Mouse (Mus musculus) layer of hippocampus, postnatal 14 days (tissue): ENCODE measurements around the gene Emc9. TPM values are rescaled to one million over a fixed set of nuclear protein-coding genes. Genes with fewer than 3 reads are reported as not detected.
A peak's percentile ranks its signal among the peaks of the same experiment; 100 is the strongest.

Experiments
- DNase-seq, 2 experiments: peaks; one replicate each; pipeline ENCODE4 v3.0.0; 2021 to 2022; ENCODE audit warnings: low spot score in 2 of 2, mixed read lengths in 1 of 2
- long read RNA-seq, 2 experiments: library from polyadenylated mRNA; stranded (forward); transcript quantifications; one replicate each; pipeline ENCODE4 v2.0.0; 2021
- total RNA-seq, 2 experiments: library from RNA; stranded (reverse); gene quantifications; 2 replicates each; pipeline ENCODE4 v1.2.3; 2021

The Emc9 gene
- 10 to 100 TPM; 39.0 to 42.3 TPM for total RNA-seq
- long read RNA-seq, experiment 1, transcript Emc9-201 (5 exons, 855 nt) = major isoform, 18 of 20 reads
- long read RNA-seq, experiment 1, partial matches to known transcripts = 0 of 20 reads
- long read RNA-seq, experiment 1, other reads (novel, unspliced or antisense) = 1 of 20 reads
- long read RNA-seq, experiment 2, transcript Emc9-201 (5 exons, 855 nt) = major isoform, 41 of 47 reads
- long read RNA-seq, experiment 2, partial matches to known transcripts = 2 of 47 reads
- long read RNA-seq, experiment 2, other reads (novel, unspliced or antisense) = 2 of 47 reads

DNA sequence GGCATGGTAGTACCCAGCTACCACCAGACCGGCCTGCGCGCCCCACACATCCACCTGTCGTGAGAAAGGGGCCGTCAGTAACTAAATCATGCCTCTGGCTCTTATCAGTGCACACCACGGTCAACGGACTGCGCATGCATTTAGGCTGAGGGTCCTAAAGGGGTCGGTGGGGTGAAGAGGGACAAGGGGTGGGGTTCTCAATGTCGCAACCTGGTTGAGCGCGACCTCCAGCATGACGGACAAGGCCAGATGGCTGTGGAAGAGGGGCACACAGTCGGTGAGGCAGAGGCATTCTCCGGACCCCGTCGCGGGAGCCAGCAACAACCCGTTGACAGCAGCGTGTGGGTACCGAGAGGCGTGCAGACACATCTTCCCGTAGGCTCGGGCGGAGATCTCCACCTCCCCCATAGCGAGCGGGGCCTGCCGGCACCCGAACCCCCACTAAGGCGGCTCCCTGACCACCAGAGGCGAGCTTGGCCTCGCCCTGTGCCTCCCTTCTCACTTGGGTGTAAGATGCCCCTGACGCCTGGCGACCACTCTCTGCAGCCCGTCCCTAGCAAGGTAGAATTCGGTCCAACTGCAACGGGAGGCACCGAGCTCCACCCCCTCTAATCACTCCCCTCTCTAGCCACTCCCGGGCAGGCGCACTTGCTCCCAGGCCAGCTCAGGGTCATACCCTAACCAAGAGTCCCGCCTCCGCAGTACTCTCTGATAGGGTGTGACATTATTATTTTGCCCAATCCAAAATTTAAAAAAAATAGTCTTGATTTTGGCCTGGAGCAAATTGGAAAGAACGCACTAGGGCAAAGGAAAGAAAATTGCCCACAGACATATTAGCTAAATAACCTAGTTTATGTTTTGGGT is at the start of gene Emc9:
Gene Emc9 (minus strand): TSS at position 601 of the 864 bp plus-strand sequence.
- peak; percentile 47 to 51 for DNase-seq

DNA sequence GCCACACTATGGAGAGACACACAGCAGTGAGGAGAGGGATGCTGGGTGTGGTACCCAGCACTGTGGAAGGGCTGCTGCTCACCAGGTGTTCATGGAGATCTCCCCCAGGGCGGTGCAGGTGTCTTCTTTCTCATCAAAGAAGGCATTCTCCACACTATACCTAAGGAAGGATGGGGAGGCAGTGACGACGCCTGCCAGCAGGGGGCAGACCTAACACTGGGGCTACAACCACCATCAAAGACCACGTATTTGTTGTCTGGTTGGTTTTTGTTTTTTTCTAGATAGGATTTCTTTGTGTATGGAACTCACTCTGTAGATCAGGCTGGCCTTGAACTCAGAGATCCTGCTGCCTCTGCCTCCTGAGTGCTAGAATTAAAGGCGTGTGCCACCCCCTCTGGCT is 44.2 kb upstream of the Emc9 start:
- DNase-seq = no peak

DNA sequence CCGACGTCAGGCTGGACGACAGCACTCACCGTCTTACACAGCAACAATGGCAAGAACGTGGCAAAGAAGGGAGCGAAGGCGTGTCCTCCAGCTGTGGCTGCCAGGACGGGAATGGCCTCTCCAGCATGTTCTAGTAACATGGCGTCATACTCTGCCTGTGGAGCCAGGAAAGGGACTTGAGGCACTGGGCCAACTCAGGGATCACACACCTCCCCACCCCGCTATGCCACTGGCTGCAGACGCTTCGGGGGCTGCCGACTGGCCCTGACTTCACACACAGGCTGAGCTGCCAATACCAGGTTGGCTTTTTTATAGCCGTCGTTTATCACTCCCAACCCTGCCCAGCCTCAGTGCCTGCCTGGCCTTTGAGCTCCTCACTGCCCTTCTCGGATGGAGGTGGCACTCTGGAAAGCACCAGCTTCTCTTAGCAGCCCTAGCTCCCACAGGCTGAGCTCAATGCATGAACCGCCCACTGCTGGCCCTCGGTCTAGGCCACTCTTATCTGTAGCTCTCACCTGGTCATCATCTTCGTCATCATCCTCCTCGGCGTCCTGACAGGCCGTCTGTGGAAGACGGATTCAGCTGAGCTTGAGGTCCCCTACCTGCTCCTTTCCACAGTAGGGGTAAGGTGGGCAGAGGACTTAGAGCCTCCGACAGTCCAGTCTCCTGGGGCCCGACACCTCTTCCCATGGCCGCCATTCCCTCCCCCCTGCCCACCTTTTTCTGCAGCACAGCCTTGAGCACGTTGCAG is 43.1 kb upstream of the Emc9 start:
- DNase-seq = no peak

DNA sequence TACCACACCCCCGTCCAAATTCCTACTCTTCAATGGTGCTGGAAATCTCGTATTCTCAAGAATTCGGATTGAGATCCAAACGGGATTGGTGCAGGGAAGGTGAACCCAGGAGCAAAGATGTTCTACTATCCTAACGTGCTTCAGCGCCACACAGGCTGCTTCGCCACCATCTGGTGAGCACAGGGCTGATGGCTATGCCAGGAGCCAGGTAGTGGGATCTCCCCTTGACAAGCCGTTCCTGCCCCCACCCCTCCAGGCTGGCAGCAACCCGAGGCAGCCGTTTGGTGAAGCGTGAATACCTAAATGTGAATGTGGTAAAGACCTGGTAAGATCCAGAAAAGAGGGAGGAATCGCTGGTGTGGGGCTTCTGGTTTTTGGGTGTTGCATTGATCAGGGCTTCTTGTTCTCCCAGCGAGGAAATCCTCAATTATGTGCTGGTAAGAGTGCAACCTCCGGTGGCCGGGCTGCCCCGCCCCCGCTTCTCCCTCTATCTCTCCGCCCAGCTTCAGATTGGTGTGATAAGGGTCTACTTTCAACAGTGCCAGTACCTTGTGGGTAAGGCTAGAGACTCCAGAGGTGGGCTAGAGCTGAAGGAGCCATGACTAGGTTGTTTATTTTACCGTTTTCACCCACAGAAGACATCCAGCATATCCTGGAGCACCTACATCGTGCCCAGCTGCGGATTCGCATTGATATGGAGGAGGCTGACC is 33.5 kb upstream of the Emc9 start:
- no peak for DNase-seq

DNA sequence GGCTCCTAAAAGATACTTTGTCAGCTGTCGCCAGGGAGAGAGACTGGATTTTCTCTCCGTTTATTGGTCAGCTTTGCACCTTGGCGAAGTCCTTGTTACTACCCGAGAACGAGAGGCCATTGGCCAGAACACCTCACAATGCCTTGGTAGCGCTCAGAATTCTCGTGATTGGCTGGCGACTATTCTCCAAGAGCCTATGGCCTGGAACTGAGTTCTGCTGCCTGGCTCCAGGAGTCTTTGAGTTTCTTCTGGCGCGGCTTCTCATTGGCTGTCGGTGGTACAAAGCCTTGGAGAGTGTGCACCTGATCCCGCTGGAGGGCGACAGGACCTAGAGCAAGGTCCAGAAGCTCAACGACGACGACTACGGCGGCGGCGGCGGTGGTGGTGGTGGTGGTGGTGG is 32.7 kb upstream of the Emc9 start, which contains the start of gene Rec8:
Gene Rec8 (plus strand): TSS at position 216 of the 400 bp plus-strand sequence.
- no peak for DNase-seq

DNA sequence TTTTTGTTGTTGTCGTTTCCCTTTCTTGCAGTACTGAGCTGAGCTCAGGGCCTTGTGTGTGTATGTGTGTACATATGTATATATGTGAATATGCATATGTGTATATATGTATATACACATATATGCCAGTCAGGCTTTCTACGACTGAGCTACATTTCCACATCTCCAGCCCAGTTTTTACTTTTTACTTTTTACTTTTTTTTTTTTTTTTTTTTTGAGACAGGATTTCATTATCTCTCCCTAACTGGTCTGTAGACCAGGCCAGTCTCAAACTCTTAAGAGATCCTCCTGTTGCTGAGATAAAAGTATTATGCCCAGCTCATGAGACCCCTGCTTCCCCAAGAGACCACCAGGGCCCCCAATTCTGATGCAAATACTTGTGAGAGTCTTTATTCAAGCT is 31.7 kb upstream of the Emc9 start:
- no peak for DNase-seq

DNA sequence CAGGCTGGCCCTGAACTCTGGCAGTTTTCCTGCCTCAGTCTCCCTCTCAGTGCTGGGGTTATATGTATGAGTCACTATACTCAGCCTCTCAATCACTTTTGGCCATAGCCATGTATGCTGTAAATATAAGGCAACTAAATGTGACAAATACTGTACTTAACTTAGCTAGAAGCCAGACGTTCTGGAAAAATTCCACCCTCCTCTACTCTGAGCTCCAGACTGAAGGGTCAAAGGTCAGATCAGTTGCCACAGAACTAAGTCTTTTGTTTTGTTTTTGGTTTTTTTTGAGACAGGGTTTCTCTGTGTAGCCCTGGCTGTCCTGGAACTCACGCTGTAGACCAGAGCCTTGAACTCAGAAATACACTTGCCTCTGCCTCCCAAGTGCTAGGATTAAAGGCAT is 30.8 kb upstream of the Emc9 start:
- no peak for DNase-seq

DNA sequence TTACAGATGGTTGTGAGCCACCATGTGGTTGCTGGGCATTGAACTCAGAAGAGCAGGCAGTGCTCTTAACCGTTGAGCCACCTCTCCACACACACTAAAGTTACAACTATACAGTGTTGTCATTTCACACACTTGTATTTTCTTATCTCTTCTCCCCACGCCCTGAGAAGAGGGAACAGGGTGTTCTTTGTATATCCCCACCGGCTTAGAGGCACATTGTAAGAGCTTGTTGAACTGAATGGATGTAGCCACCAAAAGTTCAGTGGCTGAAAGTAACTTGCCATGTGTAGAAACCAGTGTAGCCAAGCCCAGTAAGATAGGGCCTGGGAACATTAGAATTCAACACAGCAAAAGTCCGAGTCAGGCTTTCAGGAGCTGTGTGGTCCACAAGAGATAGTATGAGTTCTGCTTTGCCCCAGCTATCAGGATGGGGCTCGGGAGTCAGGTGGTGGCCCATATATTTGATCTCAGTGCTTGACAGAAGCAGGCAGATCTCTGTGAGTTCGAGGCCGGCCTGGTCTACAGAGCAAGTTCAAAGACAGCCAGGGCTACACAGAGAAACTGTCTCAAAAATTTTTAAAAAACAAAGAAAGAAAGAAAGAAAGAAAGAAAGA is 29.6 kb upstream of the Emc9 start:
- no peak for DNase-seq

DNA sequence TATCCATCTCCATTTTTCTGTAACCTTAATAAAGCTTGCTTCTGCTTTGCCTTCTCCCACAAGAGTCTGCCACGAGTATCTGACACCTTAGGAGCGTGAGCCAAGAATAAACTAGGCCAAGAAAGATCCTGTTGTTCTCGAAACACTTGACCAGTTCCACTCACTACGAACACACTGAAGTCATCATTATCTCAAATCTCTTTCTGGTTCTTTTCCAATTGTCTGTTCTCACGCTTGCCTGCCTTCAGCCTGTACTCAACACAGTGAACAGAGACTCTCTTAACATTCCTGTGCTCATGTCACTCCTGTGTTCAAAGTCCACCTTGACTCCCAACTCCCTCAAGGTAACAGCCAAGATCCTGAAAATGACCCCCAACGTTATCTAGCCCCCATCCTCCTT is 28.2 kb upstream of the Emc9 start:
- DNase-seq = no peak

DNA sequence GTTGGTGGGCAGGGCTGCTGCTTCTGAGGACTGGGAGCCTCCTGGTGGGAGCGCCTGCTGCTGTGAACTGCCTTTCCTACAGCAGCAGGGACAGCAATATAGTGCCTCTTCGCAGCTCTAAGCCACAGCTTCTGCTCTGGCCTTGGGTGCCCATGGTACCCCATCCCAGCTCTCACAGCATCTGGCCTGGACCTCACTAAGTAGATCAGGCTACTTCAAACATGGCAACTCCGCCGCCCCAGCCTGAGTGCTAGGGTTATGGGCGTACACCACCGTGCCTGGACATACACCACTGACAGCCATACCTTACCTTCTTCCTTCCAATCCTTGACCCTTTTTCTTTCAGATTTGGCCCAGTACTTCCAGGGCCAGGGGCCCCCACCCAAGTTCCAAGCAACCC is 23.2 kb upstream of the Emc9 start:
- no peak for DNase-seq

DNA sequence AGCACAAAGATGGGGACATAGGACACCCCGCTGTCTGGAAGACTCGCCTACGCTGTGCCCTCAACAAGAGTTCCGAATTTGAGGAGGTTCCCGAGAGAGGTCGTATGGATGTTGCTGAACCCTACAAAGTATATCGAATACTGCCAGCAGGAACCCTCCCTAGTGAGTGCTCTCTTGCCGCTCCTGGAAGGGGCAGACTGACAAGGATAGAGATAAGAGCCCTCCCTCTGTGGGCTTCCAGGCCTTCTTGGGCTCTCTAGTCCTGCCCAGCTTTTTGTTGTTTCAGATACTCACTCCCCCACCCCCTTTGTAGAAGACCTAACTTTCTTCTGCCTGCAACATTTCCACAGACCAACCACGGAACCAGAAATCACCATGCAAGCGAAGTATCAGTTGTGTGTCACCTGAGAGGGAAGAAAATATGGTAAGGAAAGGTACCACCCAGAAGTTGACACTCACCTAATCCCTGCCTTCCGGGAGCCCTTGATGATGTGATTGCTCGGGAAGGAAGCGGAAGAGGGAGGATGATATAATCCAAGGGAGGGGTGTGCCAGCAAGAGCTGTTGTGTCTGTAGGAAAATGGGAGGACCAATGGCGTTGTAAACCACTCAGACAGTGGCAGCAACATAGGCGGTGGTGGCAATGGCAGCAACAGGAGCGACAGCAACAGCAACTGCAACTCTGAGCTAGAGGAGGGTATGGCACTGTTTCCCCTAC is 20.8 kb upstream of the Emc9 start:
- no peak for DNase-seq

DNA sequence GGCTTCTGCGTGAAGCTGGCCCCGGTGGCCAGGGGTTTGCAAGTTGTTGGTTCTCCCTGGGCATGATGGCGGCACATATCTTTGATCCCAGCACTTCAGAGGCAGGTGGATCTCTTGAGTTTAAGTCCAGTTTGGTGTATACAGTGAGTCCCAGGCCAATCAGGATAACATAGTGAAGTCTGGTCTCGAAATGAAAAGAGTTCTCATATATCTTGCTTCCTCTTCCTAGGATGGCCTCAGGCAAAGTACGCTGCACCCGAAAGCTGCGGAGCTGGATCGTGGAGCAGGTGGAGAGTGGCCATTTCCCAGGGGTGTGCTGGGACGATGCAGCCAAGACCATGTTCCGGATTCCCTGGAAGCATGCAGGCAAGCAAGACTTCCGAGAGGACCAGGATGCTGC is 19.7 kb upstream of the Emc9 start:
- no peak for DNase-seq

DNA sequence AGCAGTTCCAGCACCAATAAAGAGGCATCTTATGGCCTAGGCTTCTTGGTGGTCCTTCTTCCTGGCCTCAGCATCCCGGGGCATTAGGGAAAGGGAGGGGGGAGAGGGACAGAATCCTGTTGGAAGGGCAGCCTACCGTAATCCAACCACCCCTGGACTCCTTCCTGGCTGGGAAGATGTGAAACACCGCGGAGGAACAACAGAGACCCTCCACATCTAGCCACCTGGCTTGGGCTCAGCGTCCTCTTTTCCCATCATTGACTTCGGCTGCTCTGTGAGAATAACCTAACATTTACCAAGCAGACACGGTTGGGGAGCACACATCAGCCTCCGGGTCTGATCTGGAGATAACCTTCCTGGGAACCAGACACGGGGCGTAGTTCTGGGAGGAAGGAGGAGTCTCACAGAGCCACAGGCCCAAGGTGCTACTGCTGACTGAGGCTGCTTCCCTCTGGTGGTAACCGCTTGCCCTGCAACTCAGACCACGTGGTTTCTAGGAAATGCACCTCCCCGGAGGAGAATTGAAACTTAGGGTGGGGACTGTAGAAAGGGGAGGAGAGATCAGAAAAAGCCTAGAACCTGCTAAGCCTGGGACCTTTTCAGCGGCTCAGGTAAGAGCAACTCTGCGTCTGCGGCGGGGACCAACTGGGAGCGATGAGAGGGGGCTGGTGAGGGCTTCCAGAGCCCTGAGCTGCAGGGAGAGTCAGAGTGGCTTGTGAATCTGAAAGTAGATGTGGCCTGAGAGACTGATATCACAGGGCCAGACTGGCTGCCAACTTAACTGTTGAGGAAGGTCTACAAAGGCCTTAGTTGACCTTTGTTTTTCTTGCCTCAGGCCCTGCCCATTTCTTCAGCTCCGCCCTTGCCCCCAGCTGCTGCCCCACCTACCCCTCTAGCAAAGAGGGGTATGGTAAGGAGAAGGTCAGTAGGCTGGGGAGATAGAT is 18.8 kb upstream of the Emc9 start:
- peak; percentile 84 to 88 for DNase-seq

DNA sequence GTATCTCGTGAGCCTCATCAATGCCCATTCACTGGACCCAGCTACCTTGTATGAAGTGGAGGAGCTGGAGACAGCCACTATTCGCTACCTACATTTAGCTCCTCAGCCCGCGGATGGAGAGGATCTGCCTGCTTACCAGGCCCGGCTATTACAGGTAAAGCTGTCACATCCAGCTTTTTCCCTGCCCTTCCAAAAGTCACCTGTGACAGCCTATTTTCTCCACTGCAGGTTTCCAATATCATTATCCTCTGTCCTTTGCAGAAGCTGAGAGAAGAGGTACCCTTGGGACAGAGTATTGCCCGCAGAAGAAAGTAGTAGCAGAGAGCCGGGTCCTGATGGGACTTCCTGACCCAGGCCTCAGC is 18.1 kb upstream of the Emc9 start, which contains the start of gene Irf9:
Gene Irf9 (plus strand): TSS at position 301 of the 362 bp plus-strand sequence.
- DNase-seq = no peak

DNA sequence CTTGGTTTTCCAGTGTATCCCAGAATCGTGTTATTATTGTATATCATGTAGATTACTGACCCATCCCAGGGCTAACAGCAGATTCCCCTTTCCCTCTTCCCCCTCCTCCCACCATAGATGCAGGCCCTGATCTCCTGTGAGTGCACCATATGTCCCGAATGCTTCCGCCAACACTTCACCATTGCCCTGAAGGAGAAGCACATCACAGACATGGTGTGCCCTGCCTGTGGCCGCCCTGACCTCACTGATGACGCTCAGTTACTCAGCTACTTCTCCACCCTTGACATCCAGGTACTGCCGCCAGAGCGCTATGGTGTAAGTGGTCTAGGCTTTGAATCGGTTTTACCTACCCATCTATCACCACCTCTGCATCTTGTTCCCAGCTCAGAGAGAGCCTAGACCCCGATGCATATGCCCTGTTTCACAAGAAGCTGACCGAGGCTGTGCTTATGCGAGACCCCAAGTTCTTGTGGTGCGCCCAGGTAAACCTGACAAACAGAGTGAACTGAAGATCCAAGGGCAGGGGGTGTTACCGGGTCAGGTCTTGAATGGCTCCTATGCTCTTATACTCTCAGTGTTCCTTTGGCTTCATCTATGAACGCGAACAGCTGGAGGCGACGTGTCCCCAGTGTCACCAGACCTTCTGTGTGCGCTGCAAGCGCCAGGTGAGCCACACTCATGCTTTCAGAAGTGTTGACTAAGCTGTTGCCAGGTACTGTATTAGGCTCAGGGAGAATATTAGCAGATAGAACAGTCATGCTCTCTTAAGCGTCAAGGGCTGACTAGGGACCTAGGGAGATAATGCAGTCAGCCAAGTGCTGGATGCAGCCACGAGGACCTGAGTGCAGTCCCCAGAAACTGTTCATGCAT is 13.7 kb upstream of the Emc9 start:
- no peak for DNase-seq

DNA sequence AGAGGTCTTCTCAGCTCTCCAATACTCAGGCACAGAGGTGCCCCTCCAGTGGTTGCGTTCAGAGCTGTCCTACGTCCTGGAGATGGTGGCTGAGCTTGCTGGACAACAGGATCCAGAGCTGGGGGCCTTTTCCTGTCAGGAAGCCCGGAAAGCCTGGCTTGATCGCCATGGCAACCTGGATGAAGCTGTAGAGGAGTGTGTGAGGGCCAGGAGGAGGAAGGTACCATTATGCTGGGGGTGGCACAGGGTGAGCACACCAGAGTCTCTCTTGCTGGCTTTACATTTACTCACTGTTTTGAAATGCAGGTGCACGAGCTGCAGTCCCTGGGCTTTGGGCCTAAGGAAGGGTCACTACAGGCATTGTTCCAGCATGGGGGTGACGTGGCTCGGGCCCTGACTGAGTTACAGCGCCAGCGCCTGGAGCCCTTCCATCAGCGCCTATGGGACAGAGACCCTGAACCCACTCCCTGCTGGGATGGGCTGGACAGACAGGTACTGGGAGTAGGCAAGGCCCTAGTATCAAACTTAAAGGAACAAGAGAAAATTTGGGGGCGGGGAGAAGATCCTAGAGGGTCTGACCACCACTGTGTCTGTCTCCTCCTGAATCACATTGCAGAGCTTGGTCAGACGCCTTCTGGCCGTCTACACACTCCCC is 11.1 kb upstream of the Emc9 start:
- peak in 1 of 2 experiments; percentile 34 for DNase-seq

DNA sequence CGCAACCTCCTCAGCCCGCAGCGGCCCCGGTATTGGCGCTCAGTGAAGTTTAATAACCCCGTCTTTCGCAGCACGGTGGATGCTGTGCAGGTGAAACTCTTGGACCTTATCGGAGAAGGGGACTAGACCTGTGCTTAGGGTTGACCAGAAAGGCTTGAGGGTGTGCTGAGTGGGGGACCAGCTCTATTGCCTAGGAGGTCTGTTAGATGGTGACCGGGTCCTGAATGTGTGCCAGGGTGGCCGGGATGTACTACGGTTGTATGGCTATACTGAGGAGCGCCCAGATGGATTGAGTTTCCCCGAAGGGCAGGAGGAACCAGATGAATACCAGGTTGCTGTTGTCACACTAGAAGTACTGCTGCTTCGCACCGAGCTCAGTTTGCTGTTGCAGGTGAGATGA is 7.1 kb upstream of the Emc9 start:
- no peak for DNase-seq
